Mouse (Mus musculus) kidney, adult 2 months (tissue): ENCODE measurements around the gene Hist1h2ba.

Source experiments
- CTCF ChIP-seq: fragments of 200-500 bp; conservative IDR thresholded peaks from 2 replicates; pipeline ENCODE4 v1.5.1; 2011; ENCODE audit warnings: low read depth, mild to moderate bottlenecking, control low read depth, low read length, moderate library complexity, mixed read lengths; ENCODE audit not compliant: insufficient read depth, insufficient read length
- POLR2A ChIP-seq: fragments of 200-500 bp; IDR thresholded peaks from one replicate; pipeline ENCODE4 v1.6.1; 2011; ENCODE audit warnings: low read depth, low read length, control low read depth

- no peak for TF ChIP-seq CTCF
- no peak for TF ChIP-seq POLR2A
Measured at GRCm38 (mm10) chr13:23964909-23965308, 31.0 kb upstream of the Hist1h2ba start.
